Mouse (Mus musculus): ENCODE data around the gene Faim2.

DNA sequence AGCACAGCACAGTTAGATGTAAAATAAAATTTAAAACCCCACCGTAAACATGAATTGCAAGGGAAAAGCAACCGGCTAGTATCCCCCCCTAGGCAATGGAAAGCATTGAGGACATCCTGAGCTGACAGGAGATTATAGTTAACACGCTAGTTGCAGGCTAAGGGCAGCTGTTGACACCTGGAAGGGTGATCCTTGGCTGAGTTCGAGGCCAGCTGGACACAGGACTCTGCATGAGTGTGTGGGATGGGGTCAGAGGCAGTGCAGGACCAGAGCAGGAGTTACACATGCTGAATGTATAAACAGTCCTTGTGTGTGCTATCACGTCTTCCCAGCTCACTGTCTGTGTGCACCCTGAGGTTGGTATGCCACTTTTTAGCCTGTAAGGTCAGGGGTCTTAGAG is 24.7 kb downstream of the Faim2 start:
- TF ChIP-seq CTCF (IDR thresholded peaks at IDR 0.05) (no peak), POLR2A (IDR thresholded peaks at IDR 0.05; ENCODE audit: insufficient read depth, low read depth, low read length) (no peak), EP300 (IDR thresholded peaks at IDR 0.05; ENCODE audit: insufficient read depth, low read depth, low read length) (no peak)
